Mouse (Mus musculus) small intestine, adult 2 months (tissue): ENCODE results near the gene Smok2a.
"Not testable (repeated sequence)": the region's sequence is repeated elsewhere in the genome, so short reads cannot be mapped to it uniquely, and the experiment has no call there.

Experiments
- CTCF ChIP-seq: fragments of 200-500 bp; IDR thresholded peaks from 2 replicates; pipeline ENCODE4 v1.5.1; 2012; ENCODE audit warnings: low read depth, mild to moderate bottlenecking, control low read depth, inconsistent platforms, low read length, moderate library complexity, mixed read lengths; ENCODE audit not compliant: insufficient replicate concordance, insufficient read length; ENCODE audit errors: extremely low read depth
- POLR2A ChIP-seq: fragments of 200-500 bp; IDR thresholded peaks from 2 replicates; pipeline ENCODE4 v1.6.1; 2012; ENCODE audit warnings: low read depth, mild to moderate bottlenecking, control low read depth, inconsistent platforms, low read length, moderate library complexity

- not testable (repeated sequence) for TF ChIP-seq CTCF, POLR2A
Measured at GRCm38 (mm10) chr17:13201551-13201950, 19.4 kb upstream of the Smok2a start.
